Mouse (Mus musculus) erythroblast, embryonic 14.5 days (primary cell): ENCODE data around the gene Gm44973.

Experiments
- GATA1 ChIP-seq: IDR thresholded peaks from 2 replicates; pipeline ENCODE4 v1.6.1; 2012; ENCODE audit warnings: low read length, inconsistent platforms, mixed read lengths
- TAL1 ChIP-seq: IDR thresholded peaks from 3 replicates; pipeline ENCODE4 v1.6.1; 2012; ENCODE audit warnings: low read length, inconsistent platforms, mixed read lengths

- TF ChIP-seq TAL1 (no peak), GATA1 (no peak)
Measured at GRCm38 (mm10) chr7:5014251-5015117, 812 bp upstream of the Gm44973 start, which contains the start of the genes Zfp524 and Fiz1.
